Mouse (Mus musculus): Measurements from ENCODE around the gene Cdh13. TPM values are rescaled to one million over a fixed set of nuclear protein-coding genes. Genes with fewer than 3 reads are reported as not detected.

The Cdh13 gene
- polyA plus RNA-seq, 1 experiment = 9.4 TPM

GRCm38 (mm10) chr8:118289091-118289490, 5.6 kb downstream of the Cdh13 start:
- no peak for TF ChIP-seq MYOG (IDR thresholded peaks at IDR 0.05; ENCODE audit: control insufficient read depth, extremely low read depth, insufficient read length)
- no peak for TF ChIP-seq USF1 (IDR thresholded peaks at IDR 0.05; ENCODE audit: low read depth)
- TF ChIP-seq CTCF (IDR thresholded peaks at IDR 0.05; ENCODE audit: control insufficient read depth, insufficient read depth, insufficient read length) = no peak
- no peak for TF ChIP-seq FOSL1 (IDR thresholded peaks at IDR 0.05; ENCODE audit: insufficient read depth, low read length, poor library complexity, severe bottlenecking)
- TF ChIP-seq MAX (IDR thresholded peaks at IDR 0.05) = no peak
- TF ChIP-seq MYOD1 (IDR thresholded peaks at IDR 0.05; ENCODE audit: control insufficient read depth, insufficient read length, low read depth) = peak; percentile 84
- TF ChIP-seq CEBPB (IDR thresholded peaks at IDR 0.05; ENCODE audit: low read depth) = no peak
- no peak overlapping the region for H3K4me3 ChIP-seq (ENCODE audit: insufficient read depth, poor library complexity, severe bottlenecking)
- H3K36me3 ChIP-seq (ENCODE audit: control insufficient read depth, insufficient read depth) = no peaks in the 10 kb centered on the region
- H3K79me3 ChIP-seq (ENCODE audit: low read depth) = peaks cover 31% of the 10 kb centered on the region
- H3K79me2 ChIP-seq (ENCODE audit: control insufficient read depth, insufficient read depth) = peaks cover 86% of the 10 kb centered on the region
- H3ac ChIP-seq (ENCODE audit: control insufficient read depth, insufficient read length, low read depth) = no peak overlapping the region
- H3K27me3 ChIP-seq (ENCODE audit: control insufficient read depth, insufficient read depth, insufficient read length) = no peaks in the 10 kb centered on the region

- peaks cover 85% of the 10 kb centered on the region for H3K79me2 ChIP-seq (ENCODE audit: control insufficient read depth, insufficient read depth)
- no peak overlapping the region for H3K4me3 ChIP-seq (ENCODE audit: insufficient read depth, poor library complexity, severe bottlenecking)
- H3K36me3 ChIP-seq (ENCODE audit: control insufficient read depth, insufficient read depth) = no peaks in the 10 kb centered on the region
- no peak for TF ChIP-seq MAX (IDR thresholded peaks at IDR 0.05)
- TF ChIP-seq USF1 (IDR thresholded peaks at IDR 0.05; ENCODE audit: low read depth) = no peak
- TF ChIP-seq MYOD1 (IDR thresholded peaks at IDR 0.05; ENCODE audit: control insufficient read depth, insufficient read length, low read depth) = no peak
- TF ChIP-seq CEBPB (IDR thresholded peaks at IDR 0.05; ENCODE audit: low read depth) = no peak
- no peak for TF ChIP-seq MYOG (IDR thresholded peaks at IDR 0.05; ENCODE audit: control insufficient read depth, extremely low read depth, insufficient read length)
- TF ChIP-seq CTCF (IDR thresholded peaks at IDR 0.05; ENCODE audit: control insufficient read depth, insufficient read depth, insufficient read length) = no peak
- TF ChIP-seq FOSL1 (IDR thresholded peaks at IDR 0.05; ENCODE audit: insufficient read depth, low read length, poor library complexity, severe bottlenecking) = no peak
- peaks cover 31% of the 10 kb centered on the region for H3K79me3 ChIP-seq (ENCODE audit: low read depth)
- H3ac ChIP-seq (ENCODE audit: control insufficient read depth, insufficient read length, low read depth) = no peak overlapping the region
- H3K27me3 ChIP-seq (ENCODE audit: control insufficient read depth, insufficient read depth, insufficient read length) = no peaks in the 10 kb centered on the region
Measured at GRCm38 (mm10) chr8:118289525-118289924, 6.0 kb downstream of the Cdh13 start.

GRCm38 (mm10) chr8:118290266-118290665, 6.7 kb downstream of the Cdh13 start:
- peak overlapping the region; percentile 40 for H3ac ChIP-seq (ENCODE audit: control insufficient read depth, insufficient read length, low read depth)
- H3K4me3 ChIP-seq (ENCODE audit: insufficient read depth, poor library complexity, severe bottlenecking) = no peak overlapping the region
- H3K79me3 ChIP-seq (ENCODE audit: low read depth) = peaks cover 28% of the 10 kb centered on the region
- no peak for TF ChIP-seq MAX (IDR thresholded peaks at IDR 0.05)
- TF ChIP-seq FOSL1 (IDR thresholded peaks at IDR 0.05; ENCODE audit: insufficient read depth, low read length, poor library complexity, severe bottlenecking) = no peak
- no peak for TF ChIP-seq MYOD1 (IDR thresholded peaks at IDR 0.05; ENCODE audit: control insufficient read depth, insufficient read length, low read depth)
- no peak for TF ChIP-seq CEBPB (IDR thresholded peaks at IDR 0.05; ENCODE audit: low read depth)
- TF ChIP-seq USF1 (IDR thresholded peaks at IDR 0.05; ENCODE audit: low read depth) = no peak
- no peaks in the 10 kb centered on the region for H3K36me3 ChIP-seq (ENCODE audit: control insufficient read depth, insufficient read depth)
- peaks cover 79% of the 10 kb centered on the region for H3K79me2 ChIP-seq (ENCODE audit: control insufficient read depth, insufficient read depth)
- no peaks in the 10 kb centered on the region for H3K27me3 ChIP-seq (ENCODE audit: control insufficient read depth, insufficient read depth, insufficient read length)

- no peak overlapping the region for H3K4me3 ChIP-seq (ENCODE audit: insufficient read depth, poor library complexity, severe bottlenecking)
- no peaks in the 10 kb centered on the region for H3K27me3 ChIP-seq (ENCODE audit: control insufficient read depth, insufficient read depth, insufficient read length)
- peaks cover 17% of the 10 kb centered on the region for H3K79me3 ChIP-seq (ENCODE audit: low read depth)
- peaks cover 68% of the 10 kb centered on the region for H3K79me2 ChIP-seq (ENCODE audit: control insufficient read depth, insufficient read depth)
- TF ChIP-seq MAX (IDR thresholded peaks at IDR 0.05) (no peak), MYOD1 (IDR thresholded peaks at IDR 0.05; ENCODE audit: control insufficient read depth, insufficient read length, low read depth) (no peak), MYOG (IDR thresholded peaks at IDR 0.05; ENCODE audit: control insufficient read depth, extremely low read depth, insufficient read length) (no peak), USF1 (IDR thresholded peaks at IDR 0.05; ENCODE audit: low read depth) (no peak), FOSL1 (IDR thresholded peaks at IDR 0.05; ENCODE audit: insufficient read depth, low read length, poor library complexity, severe bottlenecking) (no peak), CTCF (IDR thresholded peaks at IDR 0.05; ENCODE audit: control insufficient read depth, insufficient read depth, insufficient read length) (no peak), CEBPB (IDR thresholded peaks at IDR 0.05; ENCODE audit: low read depth) (no peak)
- H3ac ChIP-seq (ENCODE audit: control insufficient read depth, insufficient read length, low read depth) = no peak overlapping the region
- peaks cover 2% of the 10 kb centered on the region for H3K36me3 ChIP-seq (ENCODE audit: control insufficient read depth, insufficient read depth)
Measured at GRCm38 (mm10) chr8:118296477-118296876, 12.9 kb downstream of the Cdh13 start.

GRCm38 (mm10) chr8:118306957-118307356, 23.4 kb downstream of the Cdh13 start:
- H3K79me2 ChIP-seq (ENCODE audit: control insufficient read depth, insufficient read depth) = peaks cover 22% of the 10 kb centered on the region

GRCm38 (mm10) chr8:118309106-118309505, 25.6 kb downstream of the Cdh13 start:
- Histone ChIP-seq H3ac (ENCODE audit: control insufficient read depth, insufficient read length, low read depth) (no peak overlapping the region), H3K36me3 (ENCODE audit: control insufficient read depth, insufficient read depth) (peaks cover 2% of the 10 kb centered on the region), H3K79me3 (ENCODE audit: low read depth) (no peaks in the 10 kb centered on the region), H3K4me3 (ENCODE audit: insufficient read depth, poor library complexity, severe bottlenecking) (no peak overlapping the region), H3K79me2 (ENCODE audit: control insufficient read depth, insufficient read depth) (peaks cover 22% of the 10 kb centered on the region), H3K27me3 (ENCODE audit: control insufficient read depth, insufficient read depth, insufficient read length) (no peaks in the 10 kb centered on the region)
- TF ChIP-seq CEBPB (IDR thresholded peaks at IDR 0.05; ENCODE audit: low read depth) (no peak), FOSL1 (IDR thresholded peaks at IDR 0.05; ENCODE audit: insufficient read depth, low read length, poor library complexity, severe bottlenecking) (no peak), MYOG (IDR thresholded peaks at IDR 0.05; ENCODE audit: control insufficient read depth, extremely low read depth, insufficient read length) (no peak), MYOD1 (IDR thresholded peaks at IDR 0.05; ENCODE audit: control insufficient read depth, insufficient read length, low read depth) (no peak), CTCF (IDR thresholded peaks at IDR 0.05; ENCODE audit: control insufficient read depth, insufficient read depth, insufficient read length) (no peak), USF1 (IDR thresholded peaks at IDR 0.05; ENCODE audit: low read depth) (no peak), MAX (IDR thresholded peaks at IDR 0.05) (no peak)

More at GRCm38 (mm10) chr8:118306957-118307356, 23.4 kb downstream of the Cdh13 start:
- Histone ChIP-seq H3K36me3 (ENCODE audit: control insufficient read depth, insufficient read depth) (peaks cover 2% of the 10 kb centered on the region), H3ac (ENCODE audit: control insufficient read depth, insufficient read length, low read depth) (no peak overlapping the region), H3K79me3 (ENCODE audit: low read depth) (no peaks in the 10 kb centered on the region), H3K27me3 (ENCODE audit: control insufficient read depth, insufficient read depth, insufficient read length) (no peaks in the 10 kb centered on the region), H3K4me3 (ENCODE audit: insufficient read depth, poor library complexity, severe bottlenecking) (no peak overlapping the region)
- TF ChIP-seq FOSL1 (IDR thresholded peaks at IDR 0.05; ENCODE audit: insufficient read depth, low read length, poor library complexity, severe bottlenecking) = no peak
- TF ChIP-seq USF1 (IDR thresholded peaks at IDR 0.05; ENCODE audit: low read depth) = no peak
- no peak for TF ChIP-seq MAX (IDR thresholded peaks at IDR 0.05)
- TF ChIP-seq MYOG (IDR thresholded peaks at IDR 0.05; ENCODE audit: control insufficient read depth, extremely low read depth, insufficient read length) = no peak
- no peak for TF ChIP-seq MYOD1 (IDR thresholded peaks at IDR 0.05; ENCODE audit: control insufficient read depth, insufficient read length, low read depth)
- no peak for TF ChIP-seq CEBPB (IDR thresholded peaks at IDR 0.05; ENCODE audit: low read depth)
- TF ChIP-seq CTCF (IDR thresholded peaks at IDR 0.05; ENCODE audit: control insufficient read depth, insufficient read depth, insufficient read length) = no peak
